Mouse (Mus musculus) liver, adult 2 months (tissue): ENCODE data around the gene Sgcg.

ENCODE experiments used
- CTCF ChIP-seq: fragments of 200-500 bp; IDR thresholded peaks from 2 replicates; pipeline ENCODE4 v1.5.1; 2011; ENCODE audit warnings: low read depth, low read length, control low read depth
- POLR2A ChIP-seq: fragments of 200-500 bp; IDR thresholded peaks from 2 replicates; pipeline ENCODE4 v1.6.1; 2011; ENCODE audit warnings: low read length, control low read depth; ENCODE audit not compliant: insufficient read depth; ENCODE audit errors: extremely low read depth

DNA sequence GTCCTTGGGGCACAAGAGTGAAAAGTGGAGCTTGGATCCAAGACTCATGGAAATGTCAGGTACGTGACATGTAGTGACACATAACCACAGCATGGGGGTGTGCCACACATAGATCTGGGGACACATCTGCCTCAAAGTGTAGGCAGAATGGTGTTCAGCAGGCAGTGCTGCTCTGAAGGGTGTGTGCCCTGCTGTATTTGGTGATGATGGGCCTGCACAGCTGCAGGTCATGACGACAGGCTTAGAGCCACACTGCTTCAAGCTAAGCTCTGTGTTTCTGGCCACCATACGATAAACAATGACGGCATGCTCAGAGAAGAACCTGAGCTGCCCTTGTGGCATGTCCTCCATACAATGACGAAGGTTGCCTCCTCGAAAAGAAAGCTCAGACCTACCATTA lies 41.5 kb upstream of the Sgcg start:
- TF ChIP-seq POLR2A, result no peak
- TF ChIP-seq CTCF, result no peak
